In the genomic region with DNA sequence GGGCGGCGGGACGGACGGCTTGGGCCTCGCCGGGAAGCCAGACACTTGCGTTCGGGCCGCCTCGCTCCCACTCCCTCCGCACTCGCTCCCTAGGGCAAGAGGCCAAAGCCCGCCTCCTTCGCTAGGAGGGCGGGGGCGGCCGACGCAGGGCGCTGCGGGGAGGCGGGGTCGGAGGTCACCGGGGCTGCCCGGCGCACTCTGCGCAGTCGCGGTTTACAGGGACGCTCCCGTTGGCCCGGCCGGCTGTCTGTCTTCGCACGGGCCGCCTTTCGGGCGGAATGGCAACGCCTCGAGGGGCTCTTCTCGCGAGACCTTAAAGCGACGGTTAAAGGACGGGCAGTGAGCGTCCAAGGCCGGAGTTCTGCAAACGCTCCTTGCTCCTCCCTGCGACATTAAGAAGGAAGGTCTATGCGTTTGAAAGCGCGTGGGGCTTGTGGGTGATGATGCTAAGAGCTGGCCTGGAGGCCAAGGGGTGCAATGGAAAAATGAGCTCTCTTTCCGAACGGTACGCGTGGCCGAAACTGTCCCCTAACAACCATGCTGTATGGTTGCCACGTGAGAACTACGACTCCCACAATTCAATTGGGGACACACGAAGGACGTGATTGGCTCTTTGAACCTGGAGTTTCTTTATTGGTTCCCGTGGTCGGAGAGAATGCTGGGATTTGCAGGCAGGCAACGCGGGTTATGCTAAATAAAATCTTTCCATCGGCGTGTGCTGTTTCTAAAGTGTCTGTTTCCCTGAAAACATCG, we compare ENCODE assay signal across 8 mouse cellular contexts. TPM values are rescaled to one million over a fixed set of nuclear protein-coding genes. Genes with fewer than 3 reads are reported as not detected.
DNase-seq lines count a peak whose midpoint lies in the region; ATAC-seq lines count a peak whose summit lies in the region.

A gene (minus strand): TSS at position 87 of the 753 bp plus-strand sequence.

- DNase-seq in B cell, adult 2 months, result peak; percentile 99
- DNase-seq in brain, adult 2 months (ENCODE audit: low read depth, low spot score), result peak; percentile 99
- DNase-seq in heart, embryonic 10.5 days (ENCODE audit: low spot score), result peak; percentile 99
- peak; percentile 99 for DNase-seq in liver
- DNase-seq in spleen, postnatal 4 days (ENCODE audit: low spot score in 2 of 2), result peak; percentile 99 to 100

- H3K27me3 ChIP-seq in heart, embryonic 10.5 days (ENCODE audit: insufficient read depth, poor library complexity, severe bottlenecking), result no peaks in the 10 kb centered on the region
- no peaks in the 10 kb centered on the region for H3K27me3 ChIP-seq in kidney, embryonic 15.5 days

- peak within 1 kb of the TSS; percentile 98 for H3K4me3 ChIP-seq in heart, embryonic 10.5 days
- H3K4me3 ChIP-seq in kidney, embryonic 15.5 days (replicated peaks), result peak within 1 kb of the TSS; percentile 75

- H3K4me2 ChIP-seq in kidney, embryonic 15.5 days, result peak within 1 kb of the TSS; percentile 68

- peaks cover 12% of the 10 kb centered on the region; the same call in 1 of the 2 replicates for H3K36me3 ChIP-seq in heart, embryonic 10.5 days
- peaks cover 13% of the 10 kb centered on the region for H3K36me3 ChIP-seq in kidney, embryonic 15.5 days

- WGBS in heart, embryonic 10.5 days, result under 1% methylated on average over 67 of the region's 67 CpGs
- WGBS in kidney, embryonic 15.5 days, result under 1% methylated on average over 66 of the region's 67 CpGs

- peak within 1 kb of the TSS; percentile 92 for H3K9ac ChIP-seq in kidney, embryonic 15.5 days

- peak; percentile 97 for ATAC-seq in erythroblast, adult 5-6 weeks (replicated peaks; ENCODE audit: low FRiP score, poor library complexity, severe bottlenecking)
- peak; percentile 98 for ATAC-seq in kidney, embryonic 15.5 days (replicated peaks; ENCODE audit: low FRiP score)
- ATAC-seq in monocyte, adult 5-6 weeks (replicated peaks; ENCODE audit: insufficient number of reproducible peaks, low FRiP score, low TSS enrichment, poor library complexity, severe bottlenecking), result peak; percentile 94

- peak within 1 kb of the TSS; percentile 99 for H3K27ac ChIP-seq in heart, embryonic 10.5 days
- H3K27ac ChIP-seq in kidney, embryonic 15.5 days, result peak within 1 kb of the TSS; percentile 99

- no peaks in the 10 kb centered on the region for H3K9me3 ChIP-seq in heart, embryonic 10.5 days
- no peaks in the 10 kb centered on the region for H3K9me3 ChIP-seq in kidney, embryonic 15.5 days (replicated peaks)

- H3K4me1 ChIP-seq in heart, embryonic 10.5 days, result peaks cover 10% of the 10 kb centered on the region
- H3K4me1 ChIP-seq in kidney, embryonic 15.5 days, result peaks cover 13% of the 10 kb centered on the region

RNA-seq across cellular contexts. Expression of the gene that starts here (rescaled TPM):
- 13.1 and 22.2 TPM in 2 replicates for total RNA-seq in erythroblast, adult 5-6 weeks (2015; ENCODE audit: low replicate concordance)
- 8.8 and 18.4 TPM in 2 replicates for total RNA-seq in erythroblast, adult 5-6 weeks (2017; ENCODE audit: low replicate concordance)
- polyA plus RNA-seq in heart, embryonic 10.5 days (2016; fragmentation: Nextera tagmentation; extraction: Ambion mirVana), result 66.9 and 72.8 TPM in 2 replicates
- polyA plus RNA-seq in kidney, embryonic 15.5 days (2015; fragmentation: Nextera tagmentation; extraction: Ambion mirVana), result 64.8 and 67.9 TPM in 2 replicates
- 19.1 to 36.4 TPM (median 21.2 TPM) in 3 replicates for total RNA-seq in monocyte, adult 5-6 weeks (2017)

Comparison
In these comparisons a context has a peak if more than half of its experiments do, and no peak if none do; other contexts are left out.
1. Peak in every context shown above with its lines: DNase-seq, ATAC-seq, H3K4me3 ChIP-seq and H3K27ac ChIP-seq.